Mouse (Mus musculus): ENCODE data around the gene Deup1.

Gene Deup1

DNA sequence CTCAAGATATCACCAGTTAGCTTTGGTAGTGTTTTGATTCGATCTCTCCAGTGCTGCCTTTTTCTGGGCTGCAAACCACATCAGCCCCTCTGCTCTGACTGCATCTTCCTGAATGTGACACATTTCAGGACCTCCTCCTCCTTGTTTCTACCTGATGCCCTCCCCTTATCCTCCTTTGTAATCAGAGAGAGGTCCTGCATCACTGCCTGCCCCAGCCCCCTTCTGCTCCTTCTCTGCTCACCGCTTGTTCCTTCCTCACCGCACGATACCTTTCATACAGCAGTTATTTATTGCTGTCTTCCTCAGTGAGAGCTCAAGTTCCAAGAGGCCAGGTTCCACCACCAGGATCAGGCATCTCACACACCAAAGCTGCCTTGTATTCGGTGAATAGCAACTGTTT lies 96.5 kb downstream of the Deup1 start:
- DNase-seq (ENCODE audit: low spot score), result no peak

DNA sequence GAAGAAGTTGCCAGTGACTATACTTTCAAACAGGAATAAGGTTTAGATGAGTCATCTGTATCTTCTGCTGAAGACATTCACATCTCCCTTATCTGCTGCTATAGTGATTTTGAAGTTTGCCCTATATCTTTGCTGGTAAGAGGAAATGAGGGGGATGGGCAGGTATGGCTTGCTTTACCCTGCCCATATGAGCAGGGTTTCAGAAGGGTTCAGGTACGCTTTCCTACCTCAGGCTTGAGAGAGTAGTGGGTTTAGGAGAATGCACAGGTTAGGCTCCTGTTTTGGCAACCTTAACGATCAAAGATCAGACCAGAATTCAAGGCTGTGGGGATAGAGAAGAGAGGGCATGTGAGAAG lies 97.8 kb downstream of the Deup1 start:
- no peak for DNase-seq (ENCODE audit: low spot score)

DNA sequence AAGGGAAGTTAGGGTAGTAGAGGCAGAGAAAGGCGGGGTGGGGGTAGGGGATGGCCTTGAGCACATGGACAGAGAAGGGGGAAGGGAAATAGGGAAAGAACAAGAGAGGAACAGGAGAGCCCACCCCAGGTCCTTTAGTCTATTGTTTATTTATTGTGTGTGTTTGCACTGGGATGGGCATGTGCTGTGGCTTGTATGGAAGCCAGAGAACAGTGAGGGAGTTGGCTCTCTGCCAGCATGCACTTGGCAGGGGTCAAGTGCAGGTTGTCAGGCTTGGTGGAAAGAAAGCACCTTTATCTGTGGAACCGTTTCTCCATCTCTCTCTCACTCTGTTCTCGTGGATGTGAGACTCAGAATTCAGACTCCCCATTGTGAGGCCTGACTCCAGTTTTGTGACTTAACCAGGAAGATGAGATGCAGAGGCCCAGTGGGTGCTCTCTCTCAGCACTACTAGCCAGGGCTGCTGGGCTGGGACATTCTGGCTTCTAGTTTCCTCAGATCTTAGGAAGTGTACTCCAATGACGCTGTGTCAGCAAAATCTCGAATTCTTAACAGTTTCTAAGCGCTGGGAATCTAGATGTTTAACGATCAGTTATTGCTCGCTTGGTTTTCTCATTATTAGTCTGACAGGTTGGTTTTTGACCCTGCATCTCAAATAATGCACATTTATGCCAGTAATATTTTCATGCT lies 98.3 kb downstream of the Deup1 start:
- DNase-seq (ENCODE audit: low spot score), result no peak

DNA sequence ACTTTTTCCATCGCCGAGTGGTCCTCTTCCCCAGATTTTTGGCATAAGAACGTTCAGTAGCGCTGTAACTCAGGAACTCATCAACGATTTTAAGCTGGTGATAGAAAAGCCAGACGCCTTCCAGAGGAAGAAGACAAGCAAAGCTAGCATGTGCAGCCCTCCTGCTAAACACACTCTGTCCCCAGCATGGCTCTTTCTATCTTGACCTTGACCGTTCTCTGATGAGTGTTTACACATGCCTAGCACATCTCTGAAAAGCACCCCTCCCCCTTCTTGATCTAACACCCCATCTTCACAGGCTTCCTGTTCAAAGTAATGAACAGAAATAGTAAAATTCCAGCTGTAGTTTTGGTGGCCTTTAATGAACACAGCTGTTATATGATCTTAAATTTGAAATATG lies 99.4 kb downstream of the Deup1 start:
- no peak for DNase-seq (ENCODE audit: low spot score)

DNA sequence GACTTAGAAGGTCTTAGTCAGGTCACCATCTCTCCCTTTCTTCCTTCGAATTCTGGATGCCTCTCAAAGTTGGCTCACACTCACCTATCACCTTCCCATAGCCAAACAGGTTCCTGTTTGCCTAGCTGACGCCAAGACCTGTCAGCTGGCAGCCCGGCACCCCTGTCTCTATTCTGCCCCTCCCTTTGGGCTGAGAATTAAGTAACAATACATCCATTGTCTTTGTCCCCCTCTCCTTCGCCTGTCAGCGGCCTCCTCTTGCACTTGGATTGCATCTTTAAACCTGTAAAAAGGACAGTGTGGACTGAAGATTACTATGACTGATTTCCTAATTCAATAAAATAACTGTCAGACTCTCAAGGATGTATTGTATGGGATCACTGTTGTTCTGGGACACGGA lies 99.9 kb downstream of the Deup1 start:
- DNase-seq (ENCODE audit: low spot score), result no peak

DNA sequence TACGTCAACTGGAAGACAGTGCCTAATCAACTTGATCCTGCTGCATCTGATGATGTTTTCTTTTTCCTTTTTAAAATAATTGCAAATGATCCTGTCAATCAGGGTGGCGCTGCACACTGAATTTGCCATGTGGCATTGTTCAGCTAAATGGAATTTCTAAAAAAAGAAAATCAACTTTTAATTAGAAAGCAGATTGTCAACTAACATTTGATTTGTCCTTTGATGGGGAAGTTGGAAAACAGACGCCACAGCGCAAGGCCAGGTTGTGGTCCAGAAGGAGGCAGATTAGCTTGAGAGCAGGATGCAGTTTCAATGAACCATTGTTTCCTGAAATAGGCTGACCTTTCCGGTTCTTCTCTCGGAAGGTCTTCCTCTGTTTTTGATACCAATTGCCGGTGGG lies 101.2 kb downstream of the Deup1 start:
- no peak for DNase-seq (ENCODE audit: low spot score)

DNA sequence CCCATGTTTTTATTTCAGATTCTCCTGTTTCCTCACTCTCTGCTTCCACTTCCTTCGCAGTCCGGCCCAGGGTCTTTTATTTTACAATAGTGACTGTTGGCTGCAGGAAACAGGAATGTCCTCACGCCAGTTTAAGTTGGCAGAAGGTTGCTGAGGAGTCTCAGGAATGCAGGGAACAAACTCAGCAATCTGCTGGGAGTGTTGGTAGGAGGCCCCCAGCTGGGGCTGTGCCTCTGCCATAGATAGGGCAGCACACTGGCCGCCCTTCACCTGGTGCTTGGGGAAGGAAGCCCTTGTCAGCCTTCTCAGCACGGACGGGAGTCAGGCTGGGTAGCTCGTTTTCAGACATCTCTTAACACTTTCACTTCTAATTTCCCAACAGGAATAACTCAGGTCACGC lies 102.5 kb downstream of the Deup1 start:
- DNase-seq (ENCODE audit: low spot score), result no peak

DNA sequence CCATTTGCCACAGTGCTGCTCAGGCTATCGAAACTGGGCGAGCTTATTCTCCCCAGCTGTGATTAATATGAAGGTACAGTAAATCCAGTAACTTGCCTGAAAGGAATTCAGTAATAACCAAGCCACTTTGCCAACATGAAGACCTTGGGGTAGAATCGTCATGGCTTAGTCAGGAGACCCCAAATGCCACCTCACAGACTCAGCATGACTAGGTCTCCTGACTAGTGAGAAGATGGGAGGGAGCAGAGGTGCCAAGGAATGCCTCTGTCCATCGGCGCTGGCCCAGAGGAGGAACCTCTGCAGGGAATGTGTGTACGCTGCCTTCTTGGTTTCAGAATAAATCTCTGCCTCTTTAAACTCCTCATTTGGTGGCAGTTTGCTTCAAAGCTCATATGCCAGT lies 104.1 kb downstream of the Deup1 start:
- no peak for DNase-seq (ENCODE audit: low spot score)

DNA sequence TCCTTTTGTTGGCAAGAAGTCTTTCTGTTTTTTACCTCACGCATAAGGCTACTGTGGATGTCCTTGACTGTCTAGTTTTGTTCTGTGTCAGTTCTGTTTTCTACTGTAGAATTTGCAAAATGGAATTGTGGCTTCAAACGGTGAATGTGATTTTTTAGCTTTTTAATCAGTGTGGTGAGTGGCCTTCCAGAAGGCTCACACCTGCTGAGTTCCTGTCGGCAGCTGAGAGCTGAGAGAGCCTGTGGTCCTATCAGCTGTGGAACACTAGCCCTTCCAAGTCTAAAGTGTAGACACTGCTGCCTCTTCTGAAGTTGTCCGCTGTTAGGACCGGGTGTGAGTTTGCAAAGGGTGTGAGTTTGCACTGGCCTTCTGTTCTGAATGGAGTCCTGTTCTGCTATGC lies 104.8 kb downstream of the Deup1 start:
- no peak for DNase-seq (ENCODE audit: low spot score)

DNA sequence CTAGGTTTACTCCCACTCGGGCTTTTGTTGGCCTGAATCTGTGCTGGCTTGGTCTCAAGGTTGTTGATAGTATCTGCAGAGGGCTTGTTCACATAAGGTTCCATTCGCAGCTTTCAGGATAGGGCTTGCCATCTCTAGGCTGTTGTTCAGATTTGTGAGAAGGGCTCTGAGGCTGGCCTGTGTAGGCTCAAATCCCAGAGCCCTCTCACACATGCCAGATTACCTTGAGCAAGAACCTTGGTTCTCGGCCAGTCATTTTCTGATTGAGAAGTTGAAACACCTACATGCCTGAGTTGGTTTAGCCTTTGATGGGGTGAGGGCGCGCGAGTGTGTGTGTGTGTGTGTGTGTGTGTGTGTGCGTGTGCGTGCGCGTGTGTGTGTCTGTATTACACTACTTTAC lies 105.4 kb downstream of the Deup1 start:
- no peak for DNase-seq (ENCODE audit: low spot score)

DNA sequence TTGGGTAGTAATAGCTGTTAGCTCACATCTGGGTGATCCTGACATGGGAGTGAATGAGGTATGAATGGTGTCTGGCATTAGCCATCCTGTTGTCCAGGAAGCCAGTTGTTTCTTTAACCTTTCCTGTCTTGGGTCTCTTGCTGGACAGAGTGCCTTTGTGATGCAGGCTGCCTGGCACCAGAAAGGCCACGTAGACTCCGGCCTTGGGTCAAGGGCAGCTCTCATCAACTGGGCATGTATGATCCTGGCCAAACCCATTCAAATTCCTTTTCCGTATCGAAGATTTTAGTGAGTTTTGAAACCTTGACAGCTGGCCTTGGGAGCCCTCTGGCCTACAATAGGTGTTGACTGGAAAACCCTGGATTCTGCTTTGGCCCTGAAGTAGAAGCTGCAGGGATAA lies 109.8 kb downstream of the Deup1 start:
- DNase-seq (ENCODE audit: low spot score), result no peak

DNA sequence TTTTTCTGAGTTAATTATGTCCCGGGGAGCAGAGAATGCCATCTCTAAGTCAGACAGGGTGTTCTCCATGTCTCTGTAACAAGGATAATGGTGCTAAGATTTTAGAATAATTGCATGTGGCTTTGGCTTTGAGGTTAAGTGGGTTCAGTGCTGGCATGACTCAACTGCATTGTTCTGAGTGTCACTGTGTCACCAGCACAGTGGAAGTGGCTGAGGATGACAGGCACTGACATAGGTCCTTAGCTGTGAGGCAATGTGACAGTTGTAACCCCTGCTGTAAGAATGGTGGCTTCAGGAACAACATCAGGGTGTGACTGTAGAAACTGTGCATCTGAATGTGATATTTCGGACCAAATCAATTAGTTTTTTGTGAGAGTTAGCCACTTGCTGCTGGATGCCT lies 111.7 kb downstream of the Deup1 start:
- DNase-seq (ENCODE audit: low spot score), result no peak

DNA sequence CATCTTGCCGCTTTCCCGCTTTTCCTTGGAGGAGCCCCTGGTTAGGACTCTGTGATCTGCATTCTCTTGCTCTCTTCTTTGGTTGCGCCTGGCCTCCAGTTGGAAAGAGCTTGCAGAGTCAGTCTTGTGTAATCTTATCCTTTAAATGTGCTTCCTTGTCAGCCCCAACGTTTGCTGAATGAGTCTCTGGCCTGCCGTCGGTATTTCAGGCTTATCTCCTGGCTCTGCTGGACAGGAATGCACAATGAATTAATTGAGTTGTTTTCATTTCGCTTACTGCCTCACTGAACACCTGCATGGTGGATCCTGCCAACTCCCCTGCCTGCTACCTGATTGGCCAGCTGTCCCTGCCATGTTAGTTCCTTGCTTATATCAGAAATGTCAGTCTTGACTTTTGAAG lies 114.8 kb downstream of the Deup1 start:
- DNase-seq (ENCODE audit: low spot score), result no peak

DNA sequence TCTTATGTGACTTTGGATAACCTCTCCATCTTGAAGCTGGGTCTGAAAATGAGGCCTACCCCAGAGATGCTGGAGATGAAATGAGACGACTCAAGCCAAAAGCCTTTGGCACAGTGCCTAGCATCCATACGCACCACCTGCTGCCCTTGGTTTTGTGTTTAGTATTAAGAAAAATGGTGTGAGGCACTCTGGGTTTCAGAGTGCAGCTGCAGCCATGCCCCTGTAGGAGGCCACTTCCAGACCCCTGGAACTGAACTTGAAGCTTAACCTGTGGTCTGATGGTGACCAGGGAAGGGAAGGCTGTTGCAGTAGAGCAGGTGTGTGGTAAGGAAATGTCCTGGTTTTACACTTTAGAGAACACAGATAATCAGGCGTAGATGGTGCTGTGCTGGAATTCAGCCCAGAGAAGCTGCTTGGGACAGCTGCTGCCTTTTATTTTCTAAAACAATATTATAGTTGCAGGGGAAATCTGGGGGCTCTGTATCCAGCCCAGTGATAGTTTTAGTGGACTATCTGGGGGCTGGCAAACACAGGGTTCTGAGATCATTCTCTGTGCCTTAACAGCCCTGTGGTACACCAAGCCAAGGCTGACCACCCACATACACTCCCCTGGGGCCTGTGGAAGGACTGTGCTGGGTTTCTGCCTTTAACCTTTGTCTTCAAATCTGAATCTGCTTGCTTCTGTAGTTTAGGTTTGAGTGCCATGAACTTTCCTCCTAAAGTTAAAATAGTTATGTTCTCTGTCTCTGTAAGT lies 117.0 kb downstream of the Deup1 start:
- no peak for DNase-seq (ENCODE audit: low spot score)

All from left cerebral cortex, adult 11 months (tissue).